Mouse (Mus musculus) hindbrain, embryonic 12.5 days (tissue): ENCODE results near the gene Mymx. TPM values are rescaled to one million over a fixed set of nuclear protein-coding genes. Genes with fewer than 3 reads are reported as not detected.
"Not testable (repeated sequence)": the region's sequence is repeated elsewhere in the genome, so short reads cannot be mapped to it uniquely, and the experiment has no call there.

ENCODE experiments used
- ATAC-seq: fragments of 200-750 bp; cut with Nextera tagmentation; 2 replicates; pipeline ENCODE4 v1.8.0; 2017; ENCODE audit warnings: moderate TSS enrichment; ENCODE audit not compliant: low FRiP score
- H3K27ac ChIP-seq: fragments of 300-500 bp; sonication (generic); 2 replicates; pipeline ENCODE4 v1.5.1; 2016; ENCODE audit warnings: mild to moderate bottlenecking
- H3K27me3 ChIP-seq: fragments of 300-500 bp; sonication (generic); 2 replicates; pipeline ENCODE4 v1.6.1; 2016; ENCODE audit warnings: mild to moderate bottlenecking
- H3K36me3 ChIP-seq: fragments of 300-500 bp; sonication (generic); 2 replicates; pipeline ENCODE4 v1.6.1; 2016; ENCODE audit warnings: mild to moderate bottlenecking
- H3K4me1 ChIP-seq: fragments of 300-500 bp; sonication (generic); 2 replicates; pipeline ENCODE4 v1.6.1; 2016
- H3K4me2 ChIP-seq: fragments of 300-500 bp; sonication (generic); replicated peaks from 2 replicates; pipeline ENCODE4 v1.6.1; 2016; ENCODE audit warnings: mild to moderate bottlenecking
- H3K4me3 ChIP-seq: fragments of 300-500 bp; sonication (generic); 2 replicates; pipeline ENCODE4 v1.5.1; 2016; ENCODE audit warnings: mild to moderate bottlenecking
- H3K9ac ChIP-seq: fragments of 300-500 bp; sonication (generic); 2 replicates; pipeline ENCODE4 v1.6.1; 2016; ENCODE audit warnings: mild to moderate bottlenecking, moderate library complexity
- H3K9me3 ChIP-seq: fragments of 300-500 bp; sonication (generic); replicated peaks from 2 replicates; pipeline ENCODE4 v1.6.1; 2016; ENCODE audit warnings: mild to moderate bottlenecking
- WGBS: fragments of 180-500 bp; shearing (Covaris S2); methylation state at CpG from one replicate; pipeline ENCODE4 v1.1.7; 2016; 5-methylcytosine and 5-hydroxymethylcytosine counted together
- polyA plus RNA-seq: library from polyadenylated mRNA; unstranded; fragments of >200 nt; fragmentation: Nextera tagmentation; extraction: Ambion mirVana; gene quantifications from 2 replicates; pipeline ENCODE4 v1.2.1, GENCODE M21; 2016

The Mymx gene
- polyA plus RNA-seq, 1 experiment from 2014 or later = 1.6 TPM

GRCm38 (mm10) chr17:45626577-45627134 is 24.8 kb upstream of the Mymx start:
- Histone ChIP-seq H3K4me1 (peaks cover 13% of the 10 kb centered on the region), H3K4me3 (no peak overlapping the region), H3K36me3 (no peaks in the 10 kb centered on the region), H3K27ac (no peak overlapping the region), H3K4me2 (peak overlapping the region; percentile 30), H3K27me3 (no peaks in the 10 kb centered on the region), H3K9me3 (no peaks in the 10 kb centered on the region), H3K9ac (no peak overlapping the region)
- WGBS = 26% methylated on average over 15 of the region's 15 CpGs
- no peak for ATAC-seq

- WGBS = 90% methylated on average over 8 of the region's 8 CpGs
- not testable (repeated sequence) for ATAC-seq
These were observed 21.5 kb upstream of the Mymx start for GRCm38 (mm10) chr17:45623425-45623824.

GRCm38 (mm10) chr17:45619386-45620256 is 17.7 kb upstream of the Mymx start:
- Histone ChIP-seq H3K9me3 (no peaks in the 10 kb centered on the region), H3K27ac (peak overlapping the region; percentile 55; the same call in 1 of the 2 replicates), H3K4me3 (no peak overlapping the region), H3K36me3 (no peaks in the 10 kb centered on the region), H3K9ac (0 out of 2 replicates have a peak overlapping the region, but pooled peaks have one; percentile 29), H3K4me1 (peaks cover 10% of the 10 kb centered on the region), H3K4me2 (peak overlapping the region; percentile 37), H3K27me3 (0 out of 2 replicates have a peak, but pooled peaks cover under 1% of the 10 kb centered on the region)
- ATAC-seq = no peak
- 28% methylated on average over 20 of the region's 20 CpGs for WGBS

More at GRCm38 (mm10) chr17:45623425-45623824, 21.5 kb upstream of the Mymx start:
- not testable (repeated sequence) for H3K9me3 ChIP-seq, H3K36me3 ChIP-seq, H3K4me2 ChIP-seq, H3K27ac ChIP-seq, H3K9ac ChIP-seq, H3K27me3 ChIP-seq, H3K4me3 ChIP-seq
- H3K4me1 ChIP-seq = peaks cover 14% of the 10 kb centered on the region

GRCm38 (mm10) chr17:45618941-45619385 is 17.1 kb upstream of the Mymx start:
- 0 out of 2 replicates have a peak overlapping the region, but pooled peaks have one; percentile 29 for H3K9ac ChIP-seq
- no peak for ATAC-seq
- H3K27ac ChIP-seq = peak overlapping the region; percentile 55; the same call in 1 of the 2 replicates

GRCm38 (mm10) chr17:45617655-45618054 is 15.8 kb upstream of the Mymx start:
- 0 out of 2 replicates have a peak, but pooled peaks cover 2% of the 10 kb centered on the region for H3K27me3 ChIP-seq
- no peak for ATAC-seq
- WGBS = 94% methylated on average over 6 of the region's 6 CpGs
- no peaks in the 10 kb centered on the region for H3K9me3 ChIP-seq
- H3K4me1 ChIP-seq = peaks cover 10% of the 10 kb centered on the region
- H3K4me2 ChIP-seq = no peak overlapping the region
- no peaks in the 10 kb centered on the region for H3K36me3 ChIP-seq
- H3K4me3 ChIP-seq = no peak overlapping the region
- no peak overlapping the region for H3K27ac ChIP-seq
- H3K9ac ChIP-seq = no peak overlapping the region

More at GRCm38 (mm10) chr17:45618941-45619385, 17.1 kb upstream of the Mymx start:
- Histone ChIP-seq H3K36me3 (no peaks in the 10 kb centered on the region), H3K4me3 (no peak overlapping the region), H3K27me3 (0 out of 2 replicates have a peak, but pooled peaks cover 2% of the 10 kb centered on the region), H3K4me1 (peaks cover 10% of the 10 kb centered on the region), H3K9me3 (no peaks in the 10 kb centered on the region), H3K4me2 (peak overlapping the region; percentile 37)
- 13% methylated on average over 8 of the region's 8 CpGs for WGBS

- Histone ChIP-seq H3K9ac (no peak overlapping the region), H3K27ac (no peak overlapping the region), H3K9me3 (no peaks in the 10 kb centered on the region), H3K36me3 (no peaks in the 10 kb centered on the region), H3K4me2 (no peak overlapping the region), H3K4me1 (peaks cover 10% of the 10 kb centered on the region), H3K27me3 (0 out of 2 replicates have a peak, but pooled peaks cover 2% of the 10 kb centered on the region), H3K4me3 (no peak overlapping the region)
- ATAC-seq = no peak
- 90% methylated on average over 3 of the region's 3 CpGs for WGBS
These were observed 14.8 kb upstream of the Mymx start for GRCm38 (mm10) chr17:45616679-45617078.

GRCm38 (mm10) chr17:45616046-45616650 is 14.2 kb upstream of the Mymx start:
- WGBS = 53% methylated on average over 4 of the region's 4 CpGs
- 0 out of 2 replicates have a peak, but pooled peaks cover 2% of the 10 kb centered on the region for H3K27me3 ChIP-seq
- no peak overlapping the region for H3K4me2 ChIP-seq
- no peak overlapping the region for H3K27ac ChIP-seq
- ATAC-seq = no peak
- H3K9ac ChIP-seq = no peak overlapping the region
- H3K4me1 ChIP-seq = peaks cover 10% of the 10 kb centered on the region
- no peak overlapping the region for H3K4me3 ChIP-seq
- H3K9me3 ChIP-seq = no peaks in the 10 kb centered on the region
- H3K36me3 ChIP-seq = no peaks in the 10 kb centered on the region

- H3K4me2 ChIP-seq = no peak overlapping the region
- H3K9ac ChIP-seq = no peak overlapping the region
- no peak for ATAC-seq
- H3K9me3 ChIP-seq = no peaks in the 10 kb centered on the region
- no peak overlapping the region for H3K4me3 ChIP-seq
- H3K27ac ChIP-seq = no peak overlapping the region
- peaks cover 4% of the 10 kb centered on the region; the same call in 1 of the 2 replicates for H3K4me1 ChIP-seq
- WGBS = 89% methylated on average over 7 of the region's 7 CpGs
- no peaks in the 10 kb centered on the region for H3K36me3 ChIP-seq
- 0 out of 2 replicates have a peak, but pooled peaks cover 2% of the 10 kb centered on the region for H3K27me3 ChIP-seq
These were observed 11.0 kb upstream of the Mymx start for GRCm38 (mm10) chr17:45612921-45613320.

- no peaks in the 10 kb centered on the region for H3K36me3 ChIP-seq
- no peak overlapping the region for H3K27ac ChIP-seq
- H3K27me3 ChIP-seq = 0 out of 2 replicates have a peak, but pooled peaks cover 2% of the 10 kb centered on the region
- H3K4me2 ChIP-seq = no peak overlapping the region
- H3K9ac ChIP-seq = no peak overlapping the region
- no peaks in the 10 kb centered on the region for H3K9me3 ChIP-seq
- H3K4me1 ChIP-seq = peaks cover 4% of the 10 kb centered on the region; the same call in 1 of the 2 replicates
- H3K4me3 ChIP-seq = no peak overlapping the region
- 77% methylated on average over 8 of the region's 8 CpGs for WGBS
- no peak for ATAC-seq
These were observed 10.1 kb upstream of the Mymx start for GRCm38 (mm10) chr17:45612008-45612407.

- Histone ChIP-seq H3K9me3 (no peaks in the 10 kb centered on the region), H3K4me1 (peaks cover 4% of the 10 kb centered on the region; the same call in 1 of the 2 replicates), H3K27me3 (0 out of 2 replicates have a peak, but pooled peaks cover 2% of the 10 kb centered on the region), H3K36me3 (no peaks in the 10 kb centered on the region), H3K27ac (no peak overlapping the region), H3K9ac (0 out of 2 replicates have a peak overlapping the region, but pooled peaks have one; percentile 4), H3K4me2 (no peak overlapping the region), H3K4me3 (no peak overlapping the region)
- WGBS = 39% methylated on average over 5 of the region's 5 CpGs
- no peak for ATAC-seq
These were observed 8.4 kb upstream of the Mymx start for GRCm38 (mm10) chr17:45610144-45610866.

GRCm38 (mm10) chr17:45608396-45608795 is 6.5 kb upstream of the Mymx start:
- no peaks in the 10 kb centered on the region for H3K36me3 ChIP-seq
- no peaks in the 10 kb centered on the region for H3K27me3 ChIP-seq
- no peak overlapping the region for H3K4me2 ChIP-seq
- ATAC-seq = no peak
- 96% methylated on average over 4 of the region's 4 CpGs for WGBS
- H3K9ac ChIP-seq = no peak overlapping the region
- no peaks in the 10 kb centered on the region for H3K9me3 ChIP-seq
- H3K4me3 ChIP-seq = no peak overlapping the region
- H3K4me1 ChIP-seq = peaks cover 4% of the 10 kb centered on the region; the same call in 1 of the 2 replicates
- no peak overlapping the region for H3K27ac ChIP-seq
